Mouse (Mus musculus): ENCODE data around the gene Lrba.

Lrba gene

GRCm38 (mm10) chr3:86268074-86268702 is 43.7 kb downstream of the Lrba start:
- peak; percentile 83 for DNase-seq (ENCODE audit: low spot score)

GRCm38 (mm10) chr3:86275651-86276050 is 51.2 kb downstream of the Lrba start:
- DNase-seq (ENCODE audit: low spot score): no peak

- DNase-seq (ENCODE audit: low spot score): no peak
Measured at GRCm38 (mm10) chr3:86291326-86291725, 66.8 kb downstream of the Lrba start.

DNA sequence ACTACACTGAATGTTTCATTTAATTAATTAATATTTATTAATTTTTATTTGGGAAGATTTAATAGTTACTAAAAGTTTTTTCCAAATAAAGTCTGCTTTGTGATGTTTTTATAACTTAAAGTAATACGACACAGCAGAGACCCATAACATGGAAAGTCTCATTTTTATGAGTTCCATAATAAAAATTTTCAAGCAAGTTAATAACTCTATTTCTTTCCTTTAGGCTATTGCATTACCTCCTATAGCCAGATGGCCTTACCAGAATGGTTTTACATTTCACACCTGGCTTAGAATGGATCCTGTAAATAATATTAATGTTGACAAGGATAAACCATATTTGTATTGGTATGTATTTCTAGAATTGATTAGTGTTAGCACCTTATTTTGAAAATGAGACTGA is 70.4 kb downstream of the Lrba start:
- no peak for DNase-seq (ENCODE audit: low spot score)

DNA sequence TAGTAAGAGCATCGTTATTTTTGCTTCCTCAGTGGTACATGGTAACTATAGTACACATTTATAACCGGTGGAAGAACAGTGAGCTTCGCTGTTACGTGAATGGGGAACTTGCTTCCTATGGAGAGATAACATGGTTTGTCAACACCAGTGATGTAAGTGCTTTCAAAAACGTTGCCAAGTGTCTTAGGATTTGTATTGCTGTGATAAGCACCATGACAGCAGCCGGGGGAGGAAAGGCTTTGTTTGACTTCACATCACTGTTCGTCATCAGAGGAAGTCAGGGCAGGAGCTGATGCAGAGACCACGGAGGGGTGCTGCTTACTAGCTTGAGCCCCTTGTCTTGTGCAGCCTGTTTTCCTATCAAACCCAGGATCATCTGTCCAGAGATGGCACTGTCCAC is 71.7 kb downstream of the Lrba start:
- DNase-seq (ENCODE audit: low spot score): no peak

GRCm38 (mm10) chr3:86308833-86309232 is 84.4 kb downstream of the Lrba start:
- no peak for DNase-seq (ENCODE audit: low spot score)

DNA sequence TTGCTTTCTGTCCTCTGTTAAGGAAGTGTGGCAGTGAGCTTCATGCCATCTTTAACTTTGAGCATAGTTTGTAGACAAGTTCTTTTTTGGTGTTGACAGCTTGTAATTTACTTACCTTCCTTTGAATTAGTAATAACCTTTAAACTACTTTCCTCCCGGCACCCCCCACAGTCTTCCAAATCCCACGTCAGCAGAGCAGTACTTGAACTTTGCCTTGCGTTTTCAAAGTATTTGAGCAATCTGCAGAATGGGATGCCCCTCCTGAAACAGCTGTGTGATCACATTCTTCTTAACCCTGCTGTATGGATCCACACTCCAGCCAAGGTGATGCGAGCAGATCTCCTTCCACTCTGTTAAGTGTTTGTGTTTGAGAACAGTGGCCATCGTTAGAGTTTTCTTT is 85.7 kb downstream of the Lrba start:
- DNase-seq (ENCODE audit: low spot score): no peak

DNA sequence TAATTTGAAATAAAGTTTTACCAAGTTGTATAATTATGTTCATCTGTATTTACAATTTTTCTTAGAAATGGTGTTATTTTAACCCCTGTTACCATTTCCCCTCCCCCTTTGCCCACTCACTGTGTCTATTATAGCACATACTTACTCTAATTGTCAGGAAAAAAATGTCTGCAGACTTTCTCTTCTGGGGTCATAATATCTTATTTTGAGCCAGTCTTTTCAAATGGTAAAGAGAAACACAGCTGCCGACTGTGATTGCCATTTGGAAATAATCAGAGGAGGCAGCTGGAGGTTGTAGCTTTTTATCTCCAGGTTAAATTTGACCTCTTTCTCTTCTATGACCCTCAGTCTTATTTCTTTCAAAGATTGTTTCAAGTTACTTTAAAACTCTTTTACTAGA is 86.9 kb downstream of the Lrba start:
- DNase-seq (ENCODE audit: low spot score): peak; percentile 27

DNA sequence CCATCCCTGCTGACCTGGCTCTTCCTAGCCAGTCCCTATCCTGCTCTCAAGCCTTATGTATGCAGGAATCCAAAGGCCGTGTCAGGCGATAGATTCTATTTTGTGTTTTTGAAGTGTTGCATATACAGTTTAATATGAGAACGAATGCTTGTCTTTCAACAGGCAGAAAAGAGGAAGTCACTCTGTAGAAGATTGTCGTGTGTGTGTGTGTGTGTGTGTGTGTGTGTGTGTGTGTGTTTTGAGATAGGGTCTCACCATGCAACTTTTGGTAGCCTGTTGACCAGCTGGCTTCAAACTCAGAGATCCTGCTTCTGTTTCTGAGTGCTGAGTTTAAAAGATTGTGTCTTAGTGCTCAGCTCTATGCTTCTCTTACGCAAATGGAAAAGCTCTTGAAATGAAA is 93.2 kb downstream of the Lrba start:
- no peak for DNase-seq (ENCODE audit: low spot score)

DNA sequence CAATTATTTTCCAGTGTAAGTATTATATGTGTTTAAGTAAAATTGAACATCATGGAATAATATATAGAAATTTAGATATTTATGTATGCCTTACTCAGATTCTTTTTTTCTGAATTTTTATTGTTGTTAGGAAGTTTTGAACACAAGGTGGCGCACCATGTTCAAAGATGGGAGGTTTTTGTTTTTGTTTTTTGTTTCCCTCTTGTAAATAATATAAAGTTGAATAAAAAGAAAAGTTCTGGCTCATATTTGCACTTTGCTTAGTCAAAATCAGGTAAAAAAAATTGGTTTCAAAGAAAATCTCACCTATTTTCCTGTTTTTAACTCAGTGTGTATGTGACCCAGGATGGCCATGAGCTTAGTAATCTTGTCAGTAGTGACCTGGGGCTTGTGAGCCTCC is 104.1 kb downstream of the Lrba start:
- DNase-seq (ENCODE audit: low spot score): peak; percentile 77

- peak; percentile 18 for DNase-seq (ENCODE audit: low spot score)
Measured at GRCm38 (mm10) chr3:86343261-86343660, 118.8 kb downstream of the Lrba start.

GRCm38 (mm10) chr3:86362486-86362885 is 138.0 kb downstream of the Lrba start:
- DNase-seq (ENCODE audit: low spot score): no peak

DNA sequence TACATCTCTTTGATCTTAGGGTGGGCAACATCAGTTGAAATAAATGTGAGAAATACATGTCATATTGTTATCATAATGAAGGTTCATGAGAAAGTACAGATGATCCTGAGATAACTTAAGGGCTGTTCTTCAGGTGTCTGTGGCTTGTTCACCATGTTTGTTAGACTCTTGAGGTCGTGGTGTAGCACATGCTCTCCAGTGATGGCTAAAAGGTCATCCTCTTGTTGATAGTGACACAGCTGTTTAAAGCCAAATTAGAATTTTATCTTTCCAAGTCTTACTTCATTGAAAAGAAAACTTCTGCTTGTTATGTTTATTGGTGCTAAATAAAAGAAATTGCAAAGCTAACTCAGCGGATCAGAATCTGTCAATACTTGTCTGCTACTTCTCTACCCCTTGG is 147.0 kb downstream of the Lrba start:
- no peak for DNase-seq (ENCODE audit: low spot score)

DNA sequence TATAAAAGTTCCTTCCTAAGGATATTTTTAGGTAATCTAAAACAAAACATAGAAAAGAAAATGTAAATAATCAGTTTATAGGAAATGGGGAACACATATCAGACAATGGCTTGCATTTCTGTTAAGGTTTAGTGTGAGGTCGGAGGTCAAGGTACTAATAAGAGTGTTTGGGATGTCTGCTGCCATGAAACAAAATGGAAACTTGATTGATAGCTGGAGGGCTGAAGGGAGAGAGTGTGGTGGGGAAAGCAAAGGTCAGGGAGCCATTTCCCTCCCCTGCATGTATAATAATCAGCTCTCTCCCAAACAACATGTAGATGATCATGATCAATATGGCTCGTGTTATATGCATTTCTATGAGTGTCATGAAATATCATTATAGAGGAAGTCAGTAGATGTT is 150.8 kb downstream of the Lrba start:
- no peak for DNase-seq (ENCODE audit: low spot score)

GRCm38 (mm10) chr3:86382557-86382956 is 158.1 kb downstream of the Lrba start:
- no peak for DNase-seq (ENCODE audit: low spot score)

DNA sequence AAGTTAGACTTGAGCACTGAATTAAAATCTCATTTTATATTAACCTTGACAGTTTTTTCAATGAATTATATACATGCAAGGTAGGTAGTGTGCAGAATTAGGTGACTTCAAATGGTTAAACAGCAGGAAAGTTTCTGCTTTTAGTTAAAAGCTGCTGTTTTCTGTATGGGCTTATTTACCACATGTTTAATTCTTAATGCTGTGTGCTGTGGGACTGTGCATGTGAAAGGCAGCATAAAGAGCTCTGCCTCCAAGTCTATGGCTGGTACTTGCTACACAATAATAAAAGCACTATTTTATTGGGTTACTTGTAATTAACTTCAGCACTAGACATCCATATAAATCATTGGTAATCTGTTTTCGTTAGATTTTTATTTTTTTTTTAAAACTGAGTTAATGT is 160.6 kb downstream of the Lrba start:
- no peak for DNase-seq (ENCODE audit: low spot score)

DNA sequence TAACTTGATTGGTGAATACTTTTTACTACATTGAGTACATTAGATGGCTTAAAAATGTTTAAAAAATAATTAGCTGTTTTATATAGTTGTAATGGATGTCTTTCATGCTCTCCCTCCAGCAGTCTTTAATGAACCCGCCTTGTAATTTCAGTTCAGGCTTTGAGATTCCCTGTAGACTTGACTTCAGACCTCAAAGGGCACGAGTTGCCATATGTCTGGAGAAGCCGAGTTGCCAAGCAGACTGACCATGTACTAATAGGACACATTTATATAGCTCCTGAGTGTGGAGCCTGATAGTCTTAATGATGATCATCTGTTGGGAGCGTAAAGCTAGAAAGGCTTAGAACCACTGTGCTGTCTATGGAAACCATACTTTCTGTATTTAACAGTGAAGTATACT is 161.8 kb downstream of the Lrba start:
- no peak for DNase-seq (ENCODE audit: low spot score)

DNA sequence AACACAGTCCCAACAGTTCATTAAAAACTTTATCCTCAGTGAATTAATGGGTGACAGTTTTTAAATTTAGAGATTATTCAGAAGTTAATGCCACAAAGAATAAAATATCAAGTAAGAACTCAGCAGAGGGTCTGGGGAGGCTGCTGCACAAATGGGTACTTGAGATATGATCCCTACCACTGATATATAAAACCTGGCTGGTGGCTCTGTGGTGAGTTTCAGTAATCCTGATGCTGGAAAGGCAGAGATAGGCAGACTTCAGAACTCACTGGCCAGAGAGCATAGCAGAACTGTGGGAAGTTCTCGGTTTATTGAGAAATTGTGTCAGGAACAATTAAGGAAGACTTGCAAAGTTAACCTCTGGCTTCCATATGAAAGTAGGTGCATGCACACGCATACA is 199.3 kb downstream of the Lrba start:
- no peak for DNase-seq (ENCODE audit: low spot score)

DNA sequence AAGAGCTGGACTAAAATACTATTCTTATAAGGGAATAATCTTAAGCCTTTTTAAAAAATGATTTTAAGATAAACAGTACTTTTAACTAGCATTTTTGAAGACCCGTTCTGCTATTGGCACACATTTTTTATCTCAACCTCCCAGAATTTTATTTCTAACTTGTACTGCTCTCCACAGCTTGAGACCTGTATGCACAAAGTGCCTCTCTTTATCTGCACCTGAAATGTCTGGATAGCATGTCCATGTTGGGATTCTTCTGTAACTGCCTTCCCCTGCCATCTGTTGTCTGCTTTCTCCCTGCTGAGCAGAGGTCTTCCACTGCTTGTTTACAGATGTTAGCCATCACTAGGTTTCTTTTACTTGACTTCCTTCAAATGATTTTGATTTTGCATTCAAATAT is 202.3 kb downstream of the Lrba start:
- DNase-seq (ENCODE audit: low spot score): no peak

GRCm38 (mm10) chr3:86443497-86443896 is 219.0 kb downstream of the Lrba start:
- no peak for DNase-seq (ENCODE audit: low spot score)

DNA sequence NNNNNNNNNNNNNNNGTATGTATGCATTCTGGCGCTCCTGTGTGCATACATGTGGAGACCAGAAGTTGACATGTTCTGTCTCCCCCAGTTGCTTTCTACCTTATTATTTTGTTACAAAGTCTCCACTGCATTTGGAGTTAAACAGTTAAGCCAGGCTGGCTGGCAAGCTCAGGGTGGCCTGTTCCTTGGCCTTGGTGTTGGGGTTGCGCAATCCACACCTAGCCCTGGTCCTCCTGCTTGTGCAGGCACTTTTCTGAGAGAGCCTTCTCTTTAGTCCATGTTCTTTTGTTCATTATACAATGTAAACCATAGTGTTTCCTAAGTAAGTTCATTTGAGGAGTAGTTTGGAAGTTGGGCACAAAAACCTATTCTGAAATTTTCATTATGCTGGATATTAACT is 226.7 kb downstream of the Lrba start:
- no peak for DNase-seq (ENCODE audit: low spot score)

DNA sequence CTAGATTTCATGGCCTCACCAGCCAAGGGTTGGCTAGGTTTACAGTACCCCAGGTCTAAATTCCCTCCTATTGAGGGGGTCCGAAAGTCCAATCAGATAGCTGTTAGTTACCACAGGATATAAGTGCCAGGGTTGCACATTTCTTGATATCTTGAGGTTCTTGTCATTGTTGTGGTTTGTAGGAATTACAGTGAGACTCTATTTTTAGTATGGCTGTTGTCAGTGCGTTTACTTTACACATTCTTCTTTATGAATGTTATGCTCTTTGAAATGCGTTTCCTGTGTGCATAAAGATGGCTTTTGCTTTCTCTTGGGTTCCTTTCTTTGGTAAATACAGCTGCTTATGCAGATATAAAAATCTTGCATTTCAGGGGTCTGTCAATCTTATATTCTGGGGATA is 237.1 kb downstream of the Lrba start:
- no peak for DNase-seq (ENCODE audit: low spot score)

DNA sequence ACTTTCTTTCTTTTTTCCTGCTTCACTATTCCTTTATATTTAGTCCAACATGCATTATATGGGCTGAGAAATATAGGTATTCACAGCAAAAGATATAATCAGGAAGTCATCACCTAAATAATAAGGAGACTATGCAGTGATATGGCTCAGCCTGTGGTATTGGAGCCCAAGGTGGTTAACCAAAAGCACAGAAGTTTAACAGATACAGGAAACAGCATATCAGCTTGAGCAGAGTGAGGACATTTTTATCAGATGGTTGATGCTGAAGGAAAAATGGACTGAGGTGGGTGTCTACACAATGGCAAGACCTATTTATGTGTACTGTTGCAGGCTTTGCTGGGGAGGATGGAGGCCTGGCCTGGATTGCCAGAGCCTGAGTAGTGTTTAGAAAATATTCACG is 265.5 kb downstream of the Lrba start:
- DNase-seq (ENCODE audit: low spot score): no peak

DNA sequence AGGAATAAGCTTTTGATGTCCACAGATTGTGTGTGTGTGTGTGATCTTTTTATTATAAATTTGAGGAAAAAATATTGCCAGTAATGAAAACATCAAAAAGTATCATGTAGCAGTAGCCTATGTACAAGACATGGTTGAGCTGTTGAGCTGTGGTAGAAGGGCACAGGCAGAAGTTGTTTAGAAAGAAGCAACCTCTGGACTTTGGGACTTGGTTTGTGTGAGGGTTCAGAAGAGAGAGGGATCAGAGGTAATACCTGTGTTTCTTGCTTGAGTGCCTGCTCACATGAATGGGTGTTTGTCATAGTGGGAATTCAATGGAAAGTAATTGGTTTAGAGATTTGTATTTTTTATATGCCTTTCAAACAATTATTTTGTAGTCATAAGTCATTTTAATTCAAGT is 276.1 kb downstream of the Lrba start:
- DNase-seq (ENCODE audit: low spot score): no peak

Data from retina, embryonic 14.5 days (tissue).